Mouse (Mus musculus): ENCODE data around the gene Kazn.

GRCm38 (mm10) chr4:142181646-142182045 is 57.6 kb downstream of the Kazn start:
- TF ChIP-seq ZC3H11A (IDR thresholded peaks at IDR 0.05; ENCODE audit: borderline replicate concordance, low read depth, low read length) (no peak), HCFC1 (IDR thresholded peaks at IDR 0.05; ENCODE audit: borderline replicate concordance, insufficient read depth, low read length) (no peak)

Data from ES-E14 (cell line).